Mouse (Mus musculus) liver, embryonic 14.5 days (tissue): ENCODE measurements around the gene Rpusd4. TPM values are rescaled to one million over a fixed set of nuclear protein-coding genes. Genes with fewer than 3 reads are reported as not detected.

Experiments used
- ATAC-seq: fragments of 200-750 bp; cut with Nextera tagmentation; 2 replicates; pipeline ENCODE4 v1.8.0; 2017; ENCODE audit warnings: moderate number of reproducible peaks, mild to moderate bottlenecking, moderate library complexity; ENCODE audit not compliant: insufficient read depth
- DNase-seq, 3 experiments: peaks; one replicate each; pipeline ENCODE4 v3.0.0-alpha.2; 2012 to 2013; ENCODE audit warnings: low read depth in 3 of 3, low spot score in 3 of 3
- H3K27ac ChIP-seq: fragments of 300-500 bp; sonication (generic); 2 replicates; pipeline ENCODE4 v1.5.1; 2014; ENCODE audit warnings: moderate library complexity, mild to moderate bottlenecking, control low read depth, inconsistent platforms
- H3K27me3 ChIP-seq: fragments of 300-500 bp; sonication (generic); 2 replicates; pipeline ENCODE4 v1.6.1; 2014; ENCODE audit warnings: mild to moderate bottlenecking, low read length, moderate library complexity; ENCODE audit not compliant: control insufficient read depth, insufficient read depth
- H3K36me3 ChIP-seq: fragments of 300-500 bp; sonication (generic); replicated peaks from 2 replicates; pipeline ENCODE4 v1.6.1; 2014; ENCODE audit warnings: low read depth; ENCODE audit not compliant: control insufficient read depth, insufficient read depth
- H3K4me1 ChIP-seq, 2 experiments: fragments of 200-500 bp in 1 of 2; fragments of 300-500 bp in 1 of 2; sonication (generic) in 1 of 2; replicated peaks; 2 replicates each; pipeline ENCODE4 v1.6.1; 2012 to 2014; ENCODE audit warnings: antibody characterized with exemption in 1 of 2, inconsistent platforms in 1 of 2, low read length in 1 of 2; ENCODE audit not compliant: control insufficient read depth in 2 of 2, insufficient read depth in 2 of 2
- H3K4me2 ChIP-seq: fragments of 300-500 bp; sonication (generic); 2 replicates; pipeline ENCODE4 v1.6.1; 2014; ENCODE audit warnings: low read depth, mild to moderate bottlenecking, control low read depth, moderate library complexity
- H3K4me3 ChIP-seq, 2 experiments: fragments of 200-500 bp in 1 of 2; fragments of 300-500 bp in 1 of 2; sonication (generic) in 1 of 2; 2 replicates each; pipeline ENCODE4 v1.5.1; 2012 to 2014; ENCODE audit warnings: low read depth in 2 of 2, low read length in 2 of 2, mild to moderate bottlenecking in 2 of 2, control low read depth in 1 of 2, inconsistent platforms in 1 of 2, moderate library complexity in 1 of 2; ENCODE audit not compliant: insufficient read depth in 1 of 2
- H3K9ac ChIP-seq: fragments of 300-500 bp; sonication (generic); replicated peaks from 2 replicates; pipeline ENCODE4 v1.6.1; 2014; ENCODE audit warnings: mild to moderate bottlenecking, control low read depth, moderate library complexity
- H3K9me3 ChIP-seq: fragments of 300-500 bp; sonication (generic); 2 replicates; pipeline ENCODE4 v1.6.1; 2016; ENCODE audit warnings: low read length, mixed read lengths; ENCODE audit not compliant: control insufficient read depth
- CTCF ChIP-seq: IDR thresholded peaks from 2 replicates; pipeline ENCODE4 v1.5.1; 2016; ENCODE audit warnings: antibody characterized with exemption, low read depth, control low read depth
- EP300 ChIP-seq: IDR thresholded peaks from 2 replicates; pipeline ENCODE4 v1.6.1; 2016; ENCODE audit warnings: antibody characterized with exemption, low read depth
- WGBS: fragments of 180-500 bp; shearing (Covaris S2); extraction: QIAGEN DNeasy Blood & Tissue Kit; methylation state at CpG from one replicate; pipeline ENCODE4 v1.1.7; 2014; ENCODE audit not compliant: insufficient replicate concordance; 5-methylcytosine and 5-hydroxymethylcytosine counted together
- polyA plus RNA-seq, 2 experiments: library from polyadenylated mRNA; depleted of rRNA in 1 of 2; stranded (reverse) in 1 of 2; unstranded in 1 of 2; fragments of >200 nt; fragmentation: Nextera tagmentation in 1 of 2; extraction: Ambion mirVana in 1 of 2; gene quantifications; 2 replicates each; pipeline versions ENCODE4 v1.2.1 to v1.2.3; 2012 to 2014

Rpusd4 gene
- polyA plus RNA-seq, 2 experiments = 8.9 to 11.4 TPM

- Histone ChIP-seq H3K4me2 (no peak overlapping the region), H3K36me3 (no peaks in the 10 kb centered on the region), H3K27ac (no peak overlapping the region), H3K27me3 (no peaks in the 10 kb centered on the region), H3K9me3 (no peaks in the 10 kb centered on the region), H3K4me3 (no peak overlapping the region), H3K9ac (no peak overlapping the region), H3K4me1 (peaks cover 3 to 8% of the 10 kb centered on the region in 2 experiments)
- no peak for TF ChIP-seq CTCF
- TF ChIP-seq EP300 = no peak
- 36% methylated on average over 7 of the region's 7 CpGs for WGBS
- no peak for ATAC-seq
- no peak for DNase-seq
Observed at GRCm38 (mm10) chr9:35257365-35257764, 10.3 kb upstream of the Rpusd4 start.

GRCm38 (mm10) chr9:35262418-35262817 lies 5.2 kb upstream of the Rpusd4 start:
- TF ChIP-seq EP300 (no peak), CTCF (no peak)
- Histone ChIP-seq H3K4me2 (no peak overlapping the region), H3K4me3 (no peak overlapping the region), H3K4me1 (peaks cover 26 to 33% of the 10 kb centered on the region in 2 experiments), H3K27ac (no peak overlapping the region), H3K36me3 (no peaks in the 10 kb centered on the region), H3K9ac (no peak overlapping the region), H3K27me3 (no peaks in the 10 kb centered on the region), H3K9me3 (no peaks in the 10 kb centered on the region)
- WGBS = 26% methylated on average over 4 of the region's 4 CpGs
- no peak for DNase-seq
- ATAC-seq = no peak

- peak in 1 of 3 experiments; percentile 55 for DNase-seq
- Histone ChIP-seq H3K4me1 (peaks cover 29 to 30% of the 10 kb centered on the region in 2 experiments), H3K27ac (no peak overlapping the region), H3K27me3 (no peaks in the 10 kb centered on the region), H3K36me3 (no peaks in the 10 kb centered on the region), H3K4me3 (no peak overlapping the region), H3K9ac (no peak overlapping the region; the same call in 1 of the 2 replicates), H3K9me3 (no peaks in the 10 kb centered on the region), H3K4me2 (no peak overlapping the region; the same call in 1 of the 2 replicates)
- no peak for ATAC-seq
- TF ChIP-seq CTCF = no peak
- no peak for TF ChIP-seq EP300
- 16% methylated on average over 2 of the region's 2 CpGs for WGBS
Observed at GRCm38 (mm10) chr9:35263431-35263830, 4.2 kb upstream of the Rpusd4 start.

- no peak for TF ChIP-seq CTCF
- peak; percentile 40 for TF ChIP-seq EP300
- Histone ChIP-seq H3K9ac (0 out of 2 replicates have a peak overlapping the region, but pooled peaks have one; percentile 9), H3K4me3 (no peak overlapping the region), H3K36me3 (no peaks in the 10 kb centered on the region), H3K27ac (no peak overlapping the region), H3K27me3 (no peaks in the 10 kb centered on the region), H3K9me3 (no peaks in the 10 kb centered on the region), H3K4me2 (peak overlapping the region; percentile 18; the same call in 1 of the 2 replicates), H3K4me1 (peaks cover 33 to 35% of the 10 kb centered on the region in 2 experiments)
- ATAC-seq = no peak
- WGBS = 3% methylated on average over 3 of the region's 3 CpGs
- DNase-seq = peak in 1 of 3 experiments; percentile 63
Observed at GRCm38 (mm10) chr9:35264509-35264908, 3.2 kb upstream of the Rpusd4 start.

GRCm38 (mm10) chr9:35267976-35268715 lies 481 bp downstream of the Rpusd4 start:
- Histone ChIP-seq H3K4me1 (peaks cover 29 to 38% of the 10 kb centered on the region in 2 experiments), H3K9ac (peak overlapping the region; percentile 65), H3K4me3 (peak overlapping the region; percentile 68 to 92), H3K27ac (peak overlapping the region; percentile 2; the same call in 1 of the 2 replicates), H3K4me2 (peak overlapping the region; percentile 86), H3K9me3 (no peaks in the 10 kb centered on the region), H3K36me3 (peaks cover 6% of the 10 kb centered on the region), H3K27me3 (no peaks in the 10 kb centered on the region)
- ATAC-seq = peak; percentile 62
- no peak for DNase-seq
- under 1% methylated on average over 21 of the region's 21 CpGs for WGBS
- no peak for TF ChIP-seq CTCF
- TF ChIP-seq EP300 = no peak
